Mouse (Mus musculus): ENCODE results near the gene Cdon. TPM values are rescaled to one million over a fixed set of nuclear protein-coding genes. Genes with fewer than 3 reads are reported as not detected.

The Cdon gene
- polyA plus RNA-seq, 1 experiment, result 31.1 TPM

GRCm38 (mm10) chr9:35508234-35508633, 87.3 kb downstream of the Cdon start:
- Histone ChIP-seq H3K9ac (ENCODE audit: low read depth, poor library complexity, severe bottlenecking) (no peak overlapping the region), H3K4me1 (ENCODE audit: control insufficient read depth, insufficient read depth, low read length) (no peaks in the 10 kb centered on the region), H3K27me3 (ENCODE audit: control insufficient read depth, insufficient read depth, low read length, poor library complexity, severe bottlenecking) (no peaks in the 10 kb centered on the region), H3K4me3 (ENCODE audit: low read depth, low read length) (no peak overlapping the region), H3K27ac (ENCODE audit: insufficient read depth, low read length) (no peak overlapping the region), H3K36me3 (ENCODE audit: control insufficient read depth, insufficient read depth, low read length, poor library complexity, severe bottlenecking) (no peaks in the 10 kb centered on the region), H3K9me3 (replicated peaks; ENCODE audit: control insufficient read depth, insufficient read depth, low read length, poor library complexity, severe bottlenecking) (no peaks in the 10 kb centered on the region)
- no peak for TF ChIP-seq CTCF (IDR thresholded peaks at IDR 0.05; ENCODE audit: low read depth, low read length)
- no peak for TF ChIP-seq POLR2A (IDR thresholded peaks at IDR 0.05; ENCODE audit: insufficient read depth, low read length)
- no peak for TF ChIP-seq EP300 (IDR thresholded peaks at IDR 0.05; ENCODE audit: insufficient read depth, low read depth, low read length)

DNA sequence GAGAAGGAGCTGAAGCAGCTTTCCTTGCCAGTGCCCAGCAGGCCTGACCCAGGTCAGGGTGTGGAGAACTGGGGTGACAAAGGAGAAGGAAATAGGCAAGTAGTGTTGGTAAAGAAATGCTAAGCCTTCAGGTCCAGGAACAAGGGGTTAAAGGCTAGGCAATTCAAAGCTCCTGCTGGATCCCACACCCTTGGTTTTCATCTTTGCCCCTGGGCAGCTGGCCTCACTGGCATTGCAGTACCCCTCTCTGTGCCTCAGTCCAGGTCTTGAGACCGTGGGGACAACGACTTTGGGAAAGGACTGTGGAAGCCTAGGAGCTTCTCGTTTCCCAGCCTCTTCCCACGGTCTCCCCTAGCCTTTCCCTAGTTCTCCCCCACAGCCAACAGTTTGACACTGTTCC, 93.0 kb downstream of the Cdon start:
- no peaks in the 10 kb centered on the region for H3K36me3 ChIP-seq (ENCODE audit: control insufficient read depth, insufficient read depth, low read length, poor library complexity, severe bottlenecking)
- no peak overlapping the region for H3K9ac ChIP-seq (ENCODE audit: low read depth, poor library complexity, severe bottlenecking)
- no peak for TF ChIP-seq CTCF (IDR thresholded peaks at IDR 0.05; ENCODE audit: low read depth, low read length)
- H3K27me3 ChIP-seq (ENCODE audit: control insufficient read depth, insufficient read depth, low read length, poor library complexity, severe bottlenecking), result no peaks in the 10 kb centered on the region
- no peak overlapping the region for H3K4me3 ChIP-seq (ENCODE audit: low read depth, low read length)
- H3K9me3 ChIP-seq (replicated peaks; ENCODE audit: control insufficient read depth, insufficient read depth, low read length, poor library complexity, severe bottlenecking), result no peaks in the 10 kb centered on the region
- H3K27ac ChIP-seq (ENCODE audit: insufficient read depth, low read length), result no peak overlapping the region
- no peaks in the 10 kb centered on the region for H3K4me1 ChIP-seq (ENCODE audit: control insufficient read depth, insufficient read depth, low read length)

GRCm38 (mm10) chr9:35516182-35516581, 95.3 kb downstream of the Cdon start:
- TF ChIP-seq CTCF (IDR thresholded peaks at IDR 0.05; ENCODE audit: low read depth, low read length), result no peak
- no peak for TF ChIP-seq POLR2A (IDR thresholded peaks at IDR 0.05; ENCODE audit: insufficient read depth, low read length)
- no peak for TF ChIP-seq EP300 (IDR thresholded peaks at IDR 0.05; ENCODE audit: insufficient read depth, low read depth, low read length)
- H3K27me3 ChIP-seq (ENCODE audit: control insufficient read depth, insufficient read depth, low read length, poor library complexity, severe bottlenecking), result no peaks in the 10 kb centered on the region
- H3K27ac ChIP-seq (ENCODE audit: insufficient read depth, low read length), result no peak overlapping the region
- H3K9ac ChIP-seq (ENCODE audit: low read depth, poor library complexity, severe bottlenecking), result no peak overlapping the region
- no peaks in the 10 kb centered on the region for H3K4me1 ChIP-seq (ENCODE audit: control insufficient read depth, insufficient read depth, low read length)
- H3K36me3 ChIP-seq (ENCODE audit: control insufficient read depth, insufficient read depth, low read length, poor library complexity, severe bottlenecking), result no peaks in the 10 kb centered on the region
- no peak overlapping the region for H3K4me3 ChIP-seq (ENCODE audit: low read depth, low read length)
- H3K9me3 ChIP-seq (replicated peaks; ENCODE audit: control insufficient read depth, insufficient read depth, low read length, poor library complexity, severe bottlenecking), result no peaks in the 10 kb centered on the region

GRCm38 (mm10) chr9:35516711-35517110, 95.8 kb downstream of the Cdon start:
- Histone ChIP-seq H3K36me3 (ENCODE audit: control insufficient read depth, insufficient read depth, low read length, poor library complexity, severe bottlenecking) (no peaks in the 10 kb centered on the region), H3K27ac (ENCODE audit: insufficient read depth, low read length) (no peak overlapping the region), H3K4me3 (ENCODE audit: low read depth, low read length) (no peak overlapping the region), H3K9me3 (replicated peaks; ENCODE audit: control insufficient read depth, insufficient read depth, low read length, poor library complexity, severe bottlenecking) (no peaks in the 10 kb centered on the region), H3K27me3 (ENCODE audit: control insufficient read depth, insufficient read depth, low read length, poor library complexity, severe bottlenecking) (no peaks in the 10 kb centered on the region), H3K9ac (ENCODE audit: low read depth, poor library complexity, severe bottlenecking) (no peak overlapping the region), H3K4me1 (ENCODE audit: control insufficient read depth, insufficient read depth, low read length) (no peaks in the 10 kb centered on the region)
- TF ChIP-seq CTCF (IDR thresholded peaks at IDR 0.05; ENCODE audit: low read depth, low read length) (no peak), EP300 (IDR thresholded peaks at IDR 0.05; ENCODE audit: insufficient read depth, low read depth, low read length) (no peak)

GRCm38 (mm10) chr9:35518169-35518568, 97.2 kb downstream of the Cdon start, which contains the start of gene Gm1113:
TSS of gene Gm1113 (minus strand) at chr9:35518269.
- Histone ChIP-seq H3K4me1 (ENCODE audit: control insufficient read depth, insufficient read depth, low read length) (no peaks in the 10 kb centered on the region), H3K9ac (ENCODE audit: low read depth, poor library complexity, severe bottlenecking) (no peak within 1 kb of the TSS), H3K4me3 (ENCODE audit: low read depth, low read length) (no peak within 1 kb of the TSS), H3K36me3 (ENCODE audit: control insufficient read depth, insufficient read depth, low read length, poor library complexity, severe bottlenecking) (no peaks in the 10 kb centered on the region), H3K9me3 (replicated peaks; ENCODE audit: control insufficient read depth, insufficient read depth, low read length, poor library complexity, severe bottlenecking) (no peaks in the 10 kb centered on the region), H3K27me3 (ENCODE audit: control insufficient read depth, insufficient read depth, low read length, poor library complexity, severe bottlenecking) (no peaks in the 10 kb centered on the region), H3K27ac (ENCODE audit: insufficient read depth, low read length) (no peak within 1 kb of the TSS)
- no peak for TF ChIP-seq POLR2A (IDR thresholded peaks at IDR 0.05; ENCODE audit: insufficient read depth, low read length)
- no peak for TF ChIP-seq CTCF (IDR thresholded peaks at IDR 0.05; ENCODE audit: low read depth, low read length)
- TF ChIP-seq EP300 (IDR thresholded peaks at IDR 0.05; ENCODE audit: insufficient read depth, low read depth, low read length), result no peak

DNA sequence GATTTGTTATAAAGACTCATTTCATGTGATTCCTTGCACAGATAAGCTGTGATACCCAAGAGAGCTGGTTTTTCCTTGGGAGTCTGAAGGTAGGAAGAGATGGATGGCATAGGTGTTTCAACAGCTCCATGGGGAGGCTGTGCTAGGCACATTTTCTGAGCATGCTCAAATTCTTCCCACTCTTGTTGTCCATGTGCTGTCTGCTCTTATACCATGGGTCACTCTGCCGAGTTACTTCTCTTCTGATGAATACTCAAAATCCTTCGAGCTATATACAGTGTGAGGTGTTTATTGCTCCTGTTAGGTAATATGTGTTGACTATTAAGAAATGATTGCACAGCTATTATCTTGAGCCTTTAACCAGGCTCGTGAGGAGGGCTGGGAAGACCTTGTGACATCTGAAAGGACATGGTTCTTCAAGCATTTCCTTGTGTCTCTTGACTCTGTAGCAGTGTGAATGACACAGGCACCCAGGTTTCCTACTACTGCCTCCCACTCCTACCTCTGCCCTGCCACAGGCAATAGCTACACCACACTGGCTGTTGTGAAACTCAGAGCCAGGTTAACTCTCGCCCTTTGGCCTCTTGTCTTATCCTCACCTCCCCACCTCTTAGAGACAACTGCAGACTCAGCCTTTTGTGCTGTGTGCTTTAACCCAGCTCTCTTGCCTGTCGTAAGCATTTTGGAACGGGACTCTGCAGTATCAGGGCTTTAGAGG, 99.9 kb downstream of the Cdon start:
- no peak overlapping the region for H3K27ac ChIP-seq (ENCODE audit: insufficient read depth, low read length)
- H3K27me3 ChIP-seq (ENCODE audit: control insufficient read depth, insufficient read depth, low read length, poor library complexity, severe bottlenecking), result no peaks in the 10 kb centered on the region
- TF ChIP-seq POLR2A (IDR thresholded peaks at IDR 0.05; ENCODE audit: insufficient read depth, low read length) (no peak), EP300 (IDR thresholded peaks at IDR 0.05; ENCODE audit: insufficient read depth, low read depth, low read length) (no peak), CTCF (IDR thresholded peaks at IDR 0.05; ENCODE audit: low read depth, low read length) (no peak)
- no peaks in the 10 kb centered on the region for H3K36me3 ChIP-seq (ENCODE audit: control insufficient read depth, insufficient read depth, low read length, poor library complexity, severe bottlenecking)
- H3K9me3 ChIP-seq (replicated peaks; ENCODE audit: control insufficient read depth, insufficient read depth, low read length, poor library complexity, severe bottlenecking), result no peaks in the 10 kb centered on the region
- H3K4me1 ChIP-seq (ENCODE audit: control insufficient read depth, insufficient read depth, low read length), result no peaks in the 10 kb centered on the region
- no peak overlapping the region for H3K9ac ChIP-seq (ENCODE audit: low read depth, poor library complexity, severe bottlenecking)
- H3K4me3 ChIP-seq (ENCODE audit: low read depth, low read length), result no peak overlapping the region

Measured in ES-Bruce4 (cell line).